Mouse (Mus musculus) hematopoietic stem cell, adult 5-6 weeks (primary cell): ENCODE measurements around the gene Serpinb5. TPM values are rescaled to one million over a fixed set of nuclear protein-coding genes. Genes with fewer than 3 reads are reported as not detected.

Experiments used
- total RNA-seq: library from RNA; stranded (forward); fragments of 172-1452, 232-1000 nt; gene quantifications from 2 replicates; pipeline ENCODE4 v1.2.3, GENCODE M21; 2017

Gene Serpinb5
- total RNA-seq, 1 experiment from 2014 or later: not detected

Other genes starting within 250 kb of the Serpinb5 start
- 36.3 and 39.6 TPM in 2 replicates for gene Bcl2, start 146.9 kb upstream of the Serpinb5 start, total RNA-seq
- 30.3 and 69.4 TPM in 2 replicates for gene Kdsr, start 101.4 kb upstream of the Serpinb5 start, total RNA-seq
- 126 and 147 TPM in 2 replicates for gene Vps4b, start 64.4 kb upstream of the Serpinb5 start, total RNA-seq
- gene Serpinb12, start 73.3 kb downstream of the Serpinb5 start, total RNA-seq: not detected in 2 replicates
- gene Serpinb13, start 119.8 kb downstream of the Serpinb5 start, total RNA-seq: not detected in 2 replicates
- not detected in 2 replicates for gene Serpinb3a, start 191.1 kb downstream of the Serpinb5 start, total RNA-seq
- not detected in 2 replicates for gene Serpinb3d, start 222.3 kb downstream of the Serpinb5 start, total RNA-seq